Mouse (Mus musculus) erythroid progenitor cell, adult 5-6 weeks (primary cell): ENCODE measurements at regions not wholly inside any gene's neighbourhood (a gene's known extent, or its start where the extent isn't known, plus 50 kb on each side); places are given as distances from the start of the nearest gene placed in this dataset.

Experiments used
- ATAC-seq: replicated peaks from 2 replicates; pipeline ENCODE4 v1.8.0; 2016; ENCODE audit warnings: moderate number of reproducible peaks, mild to moderate bottlenecking, moderate TSS enrichment, inconsistent platforms; ENCODE audit not compliant: poor library complexity, low FRiP score, severe bottlenecking

- ATAC-seq: peak; percentile 99
Observed at GRCm38 (mm10) chr10:81996742-81997536, 51.0 kb upstream of the Zfp873 start.
